Mouse (Mus musculus): Measurements from ENCODE around the gene Gm45713.

- no peak for TF ChIP-seq CTCF (IDR thresholded peaks at IDR 0.05; ENCODE audit: borderline replicate concordance, insufficient read depth, low read depth, low read length)
- TF ChIP-seq POLR2A (IDR thresholded peaks at IDR 0.05; ENCODE audit: borderline replicate concordance, insufficient read depth, low read length) = no peak
Observed at GRCm38 (mm10) chr7:45126844-45127699, 9.0 kb downstream of the Gm45713 start.
